Mouse (Mus musculus): ENCODE data around the gene Pak1ip1. TPM values are rescaled to one million over a fixed set of nuclear protein-coding genes. Genes with fewer than 3 reads are reported as not detected.
A peak's percentile ranks its signal among the peaks of the same experiment; 100 is the strongest.

Gene Pak1ip1
- polyA plus RNA-seq (2014; fragmentation: Nextera tagmentation; extraction: Ambion mirVana): 62.9 and 66.0 TPM in 2 replicates

DNA sequence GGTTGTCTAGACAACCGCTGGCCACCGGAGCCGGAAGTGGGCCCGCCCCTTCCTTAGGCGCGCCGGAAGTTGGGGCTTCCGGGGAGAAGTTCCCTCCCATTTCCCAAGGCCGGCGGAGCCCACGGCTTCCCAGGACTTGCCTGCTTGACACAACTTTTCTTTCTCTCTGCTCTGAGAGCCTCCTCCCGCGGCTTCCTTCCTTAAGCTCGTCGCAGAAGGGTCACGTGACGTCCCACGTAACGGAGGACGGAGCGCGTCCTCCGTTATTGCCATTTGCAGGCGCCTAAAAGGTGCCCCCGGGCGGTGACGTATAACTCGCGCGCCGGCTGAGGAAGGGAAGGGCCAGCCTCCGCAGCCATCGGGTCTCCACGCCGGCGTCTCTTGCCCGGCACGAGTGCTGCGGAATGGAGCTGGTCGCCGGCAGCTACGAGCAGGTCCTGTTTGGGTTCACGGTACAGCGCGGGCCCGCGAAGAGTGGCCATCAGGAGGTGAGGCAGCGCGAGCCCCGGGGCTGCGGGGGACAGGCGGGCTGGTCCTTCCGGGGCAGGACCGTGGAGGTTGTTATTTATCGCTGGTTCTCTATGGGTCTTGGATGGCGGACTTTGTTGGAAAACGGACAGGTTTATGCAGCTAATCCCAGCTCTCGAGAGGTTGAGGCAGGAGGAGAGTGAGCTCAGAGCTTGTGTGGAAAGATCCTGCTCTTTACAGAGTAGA, at the start of gene Pak1ip1:
Gene Pak1ip1 (plus strand): TSS at position 98 of the 714 bp plus-strand sequence.
- H3K9ac ChIP-seq (replicated peaks; ENCODE audit: low read length): peak within 1 kb of the TSS; percentile 80
- H3K36me3 ChIP-seq (ENCODE audit: control insufficient read depth, insufficient read depth, low read length): peaks cover 16% of the 10 kb centered on the region
- no peaks in the 10 kb centered on the region for H3K9me3 ChIP-seq (ENCODE audit: control insufficient read depth, low read length)
- H3K4me1 ChIP-seq (ENCODE audit: control insufficient read depth, insufficient read depth, low read length): peaks cover 12% of the 10 kb centered on the region; the same call in 1 of the 2 replicates
- peak; percentile 96 for DNase-seq
- peak within 1 kb of the TSS; percentile 90 for H3K4me3 ChIP-seq (replicated peaks; ENCODE audit: low read depth, low read length)
- peak; percentile 97 for ATAC-seq (ENCODE audit: low FRiP score, low TSS enrichment)
- under 1% methylated on average over 58 of the region's 58 CpGs for WGBS
- H3K27me3 ChIP-seq (ENCODE audit: control insufficient read depth, insufficient read depth, low read length): no peaks in the 10 kb centered on the region
- H3K4me2 ChIP-seq (ENCODE audit: low read length): peak within 1 kb of the TSS; percentile 74
- H3K27ac ChIP-seq (replicated peaks; ENCODE audit: low read depth, low read length): peak within 1 kb of the TSS; percentile 95

DNA sequence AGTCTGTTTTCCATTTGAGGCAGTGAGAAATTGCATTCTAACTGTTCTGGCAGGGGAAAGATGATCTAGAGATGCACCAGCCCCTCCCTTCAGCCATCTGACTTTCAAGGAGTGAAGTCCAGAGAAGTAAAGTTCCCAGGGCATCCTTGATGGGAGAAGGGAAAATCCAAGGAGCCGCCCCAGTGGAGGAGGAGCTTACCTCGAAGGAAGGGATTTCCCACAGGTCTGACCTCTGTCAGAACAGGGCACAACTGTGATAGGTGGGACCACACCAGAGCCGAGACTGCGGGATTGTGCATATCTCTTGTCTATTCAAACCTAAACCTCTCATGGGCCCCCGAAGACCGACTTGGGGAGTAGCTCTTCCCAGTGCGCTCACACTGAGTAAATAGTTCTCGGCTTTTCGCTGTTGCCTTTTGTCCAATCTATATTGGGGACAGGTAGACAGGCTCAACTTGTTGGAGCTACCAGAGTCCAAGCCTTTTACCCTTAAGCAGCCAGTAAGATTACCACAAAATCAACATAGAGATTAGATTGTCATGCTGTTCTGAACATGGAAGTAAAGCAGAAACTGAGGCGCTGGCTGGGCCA, 49.3 kb upstream of the Pak1ip1 start:
- Histone ChIP-seq H3K9ac (replicated peaks; ENCODE audit: low read length) (no peak overlapping the region), H3K4me3 (replicated peaks; ENCODE audit: low read depth, low read length) (no peak overlapping the region), H3K4me2 (ENCODE audit: low read length) (no peak overlapping the region), H3K27me3 (ENCODE audit: control insufficient read depth, insufficient read depth, low read length) (no peaks in the 10 kb centered on the region), H3K36me3 (ENCODE audit: control insufficient read depth, insufficient read depth, low read length) (no peaks in the 10 kb centered on the region), H3K4me1 (ENCODE audit: control insufficient read depth, insufficient read depth, low read length) (no peaks in the 10 kb centered on the region), H3K9me3 (ENCODE audit: control insufficient read depth, low read length) (no peaks in the 10 kb centered on the region), H3K27ac (replicated peaks; ENCODE audit: low read depth, low read length) (no peak overlapping the region)
- no peak for ATAC-seq (ENCODE audit: low FRiP score, low TSS enrichment)
- WGBS: 85% methylated on average over 10 of the region's 10 CpGs
- no peak for DNase-seq

- ATAC-seq (ENCODE audit: low FRiP score, low TSS enrichment) (no peak), DNase-seq (no peak)
- Histone ChIP-seq H3K27ac (replicated peaks; ENCODE audit: low read depth, low read length) (no peak overlapping the region), H3K4me2 (ENCODE audit: low read length) (no peak overlapping the region), H3K9ac (replicated peaks; ENCODE audit: low read length) (no peak overlapping the region), H3K4me1 (ENCODE audit: control insufficient read depth, insufficient read depth, low read length) (no peaks in the 10 kb centered on the region), H3K4me3 (replicated peaks; ENCODE audit: low read depth, low read length) (no peak overlapping the region), H3K36me3 (ENCODE audit: control insufficient read depth, insufficient read depth, low read length) (no peaks in the 10 kb centered on the region), H3K9me3 (ENCODE audit: control insufficient read depth, low read length) (no peaks in the 10 kb centered on the region), H3K27me3 (ENCODE audit: control insufficient read depth, insufficient read depth, low read length) (no peaks in the 10 kb centered on the region)
- 83% methylated on average over 6 of the region's 6 CpGs for WGBS
These were observed 47.6 kb upstream of the Pak1ip1 start for GRCm38 (mm10) chr13:40953231-40953630.

GRCm38 (mm10) chr13:40955773-40956172, 45.0 kb upstream of the Pak1ip1 start:
- ATAC-seq (ENCODE audit: low FRiP score, low TSS enrichment): no peak
- no peak for DNase-seq
- no peaks in the 10 kb centered on the region for H3K9me3 ChIP-seq (ENCODE audit: control insufficient read depth, low read length)
- H3K4me3 ChIP-seq (replicated peaks; ENCODE audit: low read depth, low read length): no peak overlapping the region
- H3K9ac ChIP-seq (replicated peaks; ENCODE audit: low read length): no peak overlapping the region
- H3K27me3 ChIP-seq (ENCODE audit: control insufficient read depth, insufficient read depth, low read length): no peaks in the 10 kb centered on the region
- no peak overlapping the region for H3K4me2 ChIP-seq (ENCODE audit: low read length)
- H3K4me1 ChIP-seq (ENCODE audit: control insufficient read depth, insufficient read depth, low read length): no peaks in the 10 kb centered on the region
- H3K36me3 ChIP-seq (ENCODE audit: control insufficient read depth, insufficient read depth, low read length): no peaks in the 10 kb centered on the region
- 91% methylated on average over 7 of the region's 7 CpGs for WGBS
- H3K27ac ChIP-seq (replicated peaks; ENCODE audit: low read depth, low read length): no peak overlapping the region

DNA sequence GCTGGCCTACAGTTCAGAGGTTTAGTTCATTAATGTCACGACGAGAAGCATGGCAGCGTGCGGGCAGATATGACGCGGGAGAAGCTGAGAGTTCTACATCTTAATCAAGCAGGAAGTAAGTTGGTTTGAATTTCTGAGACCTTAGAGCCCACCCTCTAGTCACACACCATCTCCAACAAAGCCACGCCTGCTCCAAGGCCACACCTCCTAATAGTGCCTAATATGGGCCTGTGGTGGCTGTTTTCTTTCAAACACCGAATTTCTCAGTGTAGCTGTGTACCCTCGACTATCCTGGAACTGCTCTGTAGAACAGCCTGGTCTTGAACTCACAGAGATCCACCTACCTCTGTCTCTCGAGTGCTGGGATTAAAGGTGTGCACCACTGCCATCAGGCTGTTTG, 33.2 kb upstream of the Pak1ip1 start:
- ATAC-seq (ENCODE audit: low FRiP score, low TSS enrichment): no peak
- no peaks in the 10 kb centered on the region for H3K9me3 ChIP-seq (ENCODE audit: control insufficient read depth, low read length)
- H3K27me3 ChIP-seq (ENCODE audit: control insufficient read depth, insufficient read depth, low read length): no peaks in the 10 kb centered on the region
- H3K27ac ChIP-seq (replicated peaks; ENCODE audit: low read depth, low read length): no peak overlapping the region
- DNase-seq: no peak
- H3K4me3 ChIP-seq (replicated peaks; ENCODE audit: low read depth, low read length): no peak overlapping the region
- H3K36me3 ChIP-seq (ENCODE audit: control insufficient read depth, insufficient read depth, low read length): no peaks in the 10 kb centered on the region
- no peak overlapping the region for H3K9ac ChIP-seq (replicated peaks; ENCODE audit: low read length)
- 91% methylated on average over 10 of the region's 10 CpGs for WGBS
- H3K4me1 ChIP-seq (ENCODE audit: control insufficient read depth, insufficient read depth, low read length): no peaks in the 10 kb centered on the region
- H3K4me2 ChIP-seq (ENCODE audit: low read length): no peak overlapping the region

- 85% methylated on average over 5 of the region's 5 CpGs for WGBS
These were observed 32.3 kb upstream of the Pak1ip1 start for GRCm38 (mm10) chr13:40968564-40968963.

DNA sequence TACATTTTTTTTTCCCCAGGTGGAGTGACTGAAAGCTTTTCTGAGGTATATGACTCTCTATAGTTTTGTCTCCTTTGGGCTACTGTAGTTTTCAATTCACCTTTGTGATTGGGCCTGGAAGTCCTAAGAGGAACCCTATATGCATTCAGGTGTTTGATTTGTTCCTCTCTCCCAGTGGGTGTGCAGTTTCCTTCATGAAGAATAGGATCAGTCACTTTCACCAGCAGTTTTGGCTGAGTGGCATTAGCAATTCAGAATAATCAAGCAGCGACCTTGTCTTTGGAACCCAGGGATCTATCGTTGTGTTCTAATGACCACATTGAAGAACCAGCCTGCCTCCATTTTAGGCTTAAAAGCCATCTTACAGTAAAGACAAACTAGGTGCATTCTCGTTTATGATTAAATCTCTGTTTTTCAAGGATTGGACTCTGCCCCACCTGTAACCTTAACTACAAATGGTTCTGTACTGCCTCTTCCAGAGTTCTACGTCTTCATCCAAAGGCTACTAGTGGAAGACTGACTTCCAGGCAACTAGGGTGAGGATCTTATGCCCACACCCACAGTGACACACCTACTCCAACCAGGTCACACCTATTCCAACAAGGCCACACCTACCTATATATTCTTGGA, 30.9 kb upstream of the Pak1ip1 start:
- Histone ChIP-seq H3K9me3 (ENCODE audit: control insufficient read depth, low read length) (no peaks in the 10 kb centered on the region), H3K4me1 (ENCODE audit: control insufficient read depth, insufficient read depth, low read length) (no peaks in the 10 kb centered on the region), H3K4me2 (ENCODE audit: low read length) (no peak overlapping the region), H3K27ac (replicated peaks; ENCODE audit: low read depth, low read length) (no peak overlapping the region), H3K27me3 (ENCODE audit: control insufficient read depth, insufficient read depth, low read length) (no peaks in the 10 kb centered on the region), H3K4me3 (replicated peaks; ENCODE audit: low read depth, low read length) (no peak overlapping the region), H3K9ac (replicated peaks; ENCODE audit: low read length) (no peak overlapping the region), H3K36me3 (ENCODE audit: control insufficient read depth, insufficient read depth, low read length) (no peaks in the 10 kb centered on the region)
- ATAC-seq (ENCODE audit: low FRiP score, low TSS enrichment) (no peak), DNase-seq (no peak)
- WGBS: 91% methylated on average over 4 of the region's 4 CpGs

More at GRCm38 (mm10) chr13:40968564-40968963, 32.3 kb upstream of the Pak1ip1 start:
- Histone ChIP-seq H3K4me1 (ENCODE audit: control insufficient read depth, insufficient read depth, low read length) (no peaks in the 10 kb centered on the region), H3K9me3 (ENCODE audit: control insufficient read depth, low read length) (no peaks in the 10 kb centered on the region), H3K36me3 (ENCODE audit: control insufficient read depth, insufficient read depth, low read length) (no peaks in the 10 kb centered on the region), H3K9ac (replicated peaks; ENCODE audit: low read length) (no peak overlapping the region), H3K4me2 (ENCODE audit: low read length) (no peak overlapping the region), H3K27ac (replicated peaks; ENCODE audit: low read depth, low read length) (no peak overlapping the region), H3K4me3 (replicated peaks; ENCODE audit: low read depth, low read length) (no peak overlapping the region), H3K27me3 (ENCODE audit: control insufficient read depth, insufficient read depth, low read length) (no peaks in the 10 kb centered on the region)
- DNase-seq: no peak
- ATAC-seq (ENCODE audit: low FRiP score, low TSS enrichment): no peak

GRCm38 (mm10) chr13:40971261-40971660, 29.6 kb upstream of the Pak1ip1 start:
- Histone ChIP-seq H3K36me3 (ENCODE audit: control insufficient read depth, insufficient read depth, low read length) (no peaks in the 10 kb centered on the region), H3K4me3 (replicated peaks; ENCODE audit: low read depth, low read length) (no peak overlapping the region), H3K9ac (replicated peaks; ENCODE audit: low read length) (no peak overlapping the region), H3K27me3 (ENCODE audit: control insufficient read depth, insufficient read depth, low read length) (no peaks in the 10 kb centered on the region), H3K4me1 (ENCODE audit: control insufficient read depth, insufficient read depth, low read length) (no peaks in the 10 kb centered on the region), H3K9me3 (ENCODE audit: control insufficient read depth, low read length) (no peaks in the 10 kb centered on the region), H3K27ac (replicated peaks; ENCODE audit: low read depth, low read length) (no peak overlapping the region), H3K4me2 (ENCODE audit: low read length) (no peak overlapping the region)
- no peak for ATAC-seq (ENCODE audit: low FRiP score, low TSS enrichment)
- WGBS: 93% methylated on average over 5 of the region's 5 CpGs
- DNase-seq: no peak
